Mouse (Mus musculus) gastrocnemius, postnatal 36 days (tissue): Measurements from ENCODE around the gene Tmem116. TPM values are rescaled to one million over a fixed set of nuclear protein-coding genes. Genes with fewer than 3 reads are reported as not detected.

ENCODE experiments used
- DNase-seq, 2 experiments: peaks; one replicate each; pipeline ENCODE4 v3.0.0; 2022
- intact Hi-C: fragments of 180-260 bp; cut with DNase I; formaldehyde crosslinking; loops from one replicate; pipeline ENCODE4 v1.15.1; 2025
- total RNA-seq, 2 experiments: library from RNA; stranded (reverse); gene quantifications; 2 replicates each; pipeline ENCODE4 v1.2.3; 2021

Gene Tmem116
- total RNA-seq, 2 experiments from 2014 or later: 5.0 to 6.3 TPM

- no peak for DNase-seq
- intact Hi-C loops: no loop called here
These were observed 82.8 kb downstream of the Tmem116 start for GRCm38 (mm10) chr5:121534521-121534920.

- no peak for DNase-seq
- intact Hi-C loops: no loop called here
These were observed 83.4 kb downstream of the Tmem116 start for GRCm38 (mm10) chr5:121535116-121535515.

GRCm38 (mm10) chr5:121536921-121537555, 85.3 kb downstream of the Tmem116 start:
- DNase-seq: no peak
- intact Hi-C loops: no loop called here

- DNase-seq: no peak
- intact Hi-C loops: no loop called here
These were observed 85.9 kb downstream of the Tmem116 start for GRCm38 (mm10) chr5:121537588-121537987.

GRCm38 (mm10) chr5:121540066-121540465, 88.4 kb downstream of the Tmem116 start:
- intact Hi-C loops: no loop called here
- no peak for DNase-seq

GRCm38 (mm10) chr5:121541235-121541634, 89.5 kb downstream of the Tmem116 start:
- no peak for DNase-seq
- intact Hi-C loops: no loop called here

GRCm38 (mm10) chr5:121543370-121543769, 91.7 kb downstream of the Tmem116 start:
- intact Hi-C loops: no loop called here
- no peak for DNase-seq

- DNase-seq: peak in 1 of 2 experiments; percentile 39
- intact Hi-C loops: no loop called here
These were observed 93.5 kb downstream of the Tmem116 start, which contains the start of the genes Adam1a and Gm42878 for GRCm38 (mm10) chr5:121544910-121545792. Gene Adam1a (minus strand): TSS chr5:121545482. Gene Gm42878 (minus strand): TSS chr5:121545482.

- DNase-seq: peak; percentile 96 to 98
- intact Hi-C loops: loop anchor here (2.0 kb wide), 1 partner anchor 59 kb away; no protein-coding TSS in a partner anchor
These were observed 94.3 kb downstream of the Tmem116 start, which contains the start of gene Mapkapk5 for GRCm38 (mm10) chr5:121545793-121546529. Gene Mapkapk5 (minus strand): TSS chr5:121545905.

- intact Hi-C loops: loop anchor here (2.0 kb wide), 1 partner anchor 58 kb away; no protein-coding TSS in a partner anchor
- DNase-seq: no peak
These were observed 94.8 kb downstream of the Tmem116 start for GRCm38 (mm10) chr5:121546530-121546895.

- no peak for DNase-seq
- intact Hi-C loops: loop anchor here (2.0 kb wide), 1 partner anchor 58 kb away; no protein-coding TSS in a partner anchor
These were observed 95.4 kb downstream of the Tmem116 start for GRCm38 (mm10) chr5:121547084-121547483.

GRCm38 (mm10) chr5:121549196-121549595, 97.5 kb downstream of the Tmem116 start:
- intact Hi-C loops: no loop called here
- DNase-seq: peak in 1 of 2 experiments; percentile 38

- DNase-seq: no peak
- intact Hi-C loops: loop anchor here (2.0 kb wide), 1 partner anchor 40 kb away; no protein-coding TSS in a partner anchor
These were observed 110.7 kb downstream of the Tmem116 start for GRCm38 (mm10) chr5:121562436-121562835.

GRCm38 (mm10) chr5:121564468-121564895, 112.8 kb downstream of the Tmem116 start:
- peak; percentile 82 to 91 for DNase-seq
- intact Hi-C loops: no loop called here

GRCm38 (mm10) chr5:121566035-121566681, 114.5 kb downstream of the Tmem116 start:
- intact Hi-C loops: loop anchor here (2.0 kb wide), 1 partner anchor 31 kb away; no protein-coding TSS in a partner anchor
- no peak for DNase-seq

- DNase-seq: no peak
- intact Hi-C loops: no loop called here
These were observed 118.3 kb downstream of the Tmem116 start for GRCm38 (mm10) chr5:121569881-121570420.

GRCm38 (mm10) chr5:121570787-121571186, 119.1 kb downstream of the Tmem116 start:
- no peak for DNase-seq
- intact Hi-C loops: no loop called here
